Mouse (Mus musculus): ENCODE data around the gene Camk1d. TPM values are rescaled to one million over a fixed set of nuclear protein-coding genes. Genes with fewer than 3 reads are reported as not detected.

Camk1d gene
- polyA plus RNA-seq, 1 experiment from 2014 or later: 7.4 TPM

DNA sequence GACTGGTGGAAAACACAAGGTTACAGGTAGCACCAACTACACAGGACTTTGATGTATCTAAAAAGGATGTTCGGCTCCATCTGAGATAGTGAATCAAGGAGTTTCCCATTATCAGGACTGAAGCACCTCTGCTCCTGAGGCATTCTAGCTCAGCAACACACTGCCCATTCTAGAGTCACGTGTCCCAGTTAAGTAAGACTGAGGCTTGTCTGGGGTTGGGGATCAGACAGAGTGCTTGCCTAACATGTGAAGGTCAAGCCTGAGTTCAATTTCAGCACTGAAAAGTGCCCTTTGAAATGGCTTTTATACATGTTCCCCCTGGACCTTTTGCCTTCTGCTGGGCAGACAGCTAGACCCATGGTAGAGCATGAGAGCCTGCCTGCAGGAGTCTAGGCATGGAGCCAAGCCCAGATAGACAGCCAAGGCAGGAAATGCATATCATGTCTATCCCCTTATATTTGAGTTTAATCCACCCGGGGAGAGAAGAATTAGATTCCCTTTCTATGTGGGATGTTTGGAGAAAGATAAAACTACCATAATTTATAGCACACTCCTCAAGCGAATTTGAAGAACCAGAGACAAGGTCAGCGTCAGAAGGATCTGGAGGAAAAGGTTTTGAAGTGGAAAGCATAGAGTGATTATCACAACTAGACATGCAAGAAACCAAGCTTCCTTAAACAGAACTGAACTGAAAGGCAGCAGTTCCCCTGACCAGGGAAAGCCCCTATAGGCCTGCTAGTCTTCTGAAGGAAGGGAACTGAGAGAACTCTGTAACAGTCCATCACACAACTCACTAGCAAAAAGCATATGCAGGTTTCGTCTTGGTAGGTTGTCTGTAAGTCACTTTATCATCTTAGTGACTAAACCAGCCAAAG, 296.9 kb downstream of the Camk1d start:
- ATAC-seq: no peak
- no peak overlapping the region for H3K4me3 ChIP-seq (ENCODE audit: low read length)
- no peaks in the 10 kb centered on the region for H3K36me3 ChIP-seq (ENCODE audit: control insufficient read depth, insufficient read depth, low read length)
- H3K9me3 ChIP-seq (ENCODE audit: control insufficient read depth, low read length): no peaks in the 10 kb centered on the region
- H3K27me3 ChIP-seq (replicated peaks; ENCODE audit: control insufficient read depth, insufficient read depth, low read length): no peaks in the 10 kb centered on the region
- no peak overlapping the region for H3K27ac ChIP-seq (ENCODE audit: low read depth, low read length)
- H3K9ac ChIP-seq (ENCODE audit: low read depth, low read length): no peak overlapping the region
- WGBS: 78% methylated on average over 6 of the region's 6 CpGs
- no peaks in the 10 kb centered on the region for H3K4me1 ChIP-seq (ENCODE audit: control insufficient read depth, insufficient read depth, low read depth, low read length)
- H3K4me2 ChIP-seq (ENCODE audit: low read length): no peak overlapping the region

GRCm38 (mm10) chr2:5411774-5412173, 302.5 kb downstream of the Camk1d start:
- no peak for ATAC-seq
- no peak overlapping the region for H3K4me2 ChIP-seq (ENCODE audit: low read length)
- H3K27ac ChIP-seq (ENCODE audit: low read depth, low read length): no peak overlapping the region; the same call in 1 of the 2 replicates
- whole genome bisulfite sequencing: 59% methylated on average over 2 of the region's 2 CpGs
- H3K9ac ChIP-seq (ENCODE audit: low read depth, low read length): no peak overlapping the region
- no peaks in the 10 kb centered on the region for H3K4me1 ChIP-seq (ENCODE audit: control insufficient read depth, insufficient read depth, low read depth, low read length)
- no peak overlapping the region for H3K4me3 ChIP-seq (ENCODE audit: low read length)
- no peaks in the 10 kb centered on the region for H3K9me3 ChIP-seq (ENCODE audit: control insufficient read depth, low read length)
- H3K36me3 ChIP-seq (ENCODE audit: control insufficient read depth, insufficient read depth, low read length): no peaks in the 10 kb centered on the region
- no peaks in the 10 kb centered on the region for H3K27me3 ChIP-seq (replicated peaks; ENCODE audit: control insufficient read depth, insufficient read depth, low read length)

DNA sequence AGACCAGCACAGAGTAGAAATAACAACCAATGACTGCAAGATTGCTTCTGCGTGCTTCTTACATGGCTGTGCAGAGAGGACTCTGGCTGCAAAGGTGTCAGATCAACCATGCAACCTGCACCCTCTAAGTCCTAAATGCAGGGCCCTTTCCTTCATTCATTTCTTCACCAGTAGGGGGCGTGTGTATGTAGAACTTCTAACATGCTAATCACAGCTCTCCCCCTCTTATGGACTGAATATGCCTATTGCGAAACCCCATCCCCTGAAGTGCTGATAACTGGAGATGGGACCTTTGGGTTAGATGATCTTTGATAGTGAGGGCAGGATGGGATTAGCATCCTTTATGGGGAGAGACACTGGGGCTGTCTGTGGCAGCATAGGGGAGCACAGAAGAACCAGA, 310.5 kb downstream of the Camk1d start:
- H3K4me2 ChIP-seq (ENCODE audit: low read length): no peak overlapping the region
- no peak overlapping the region for H3K9ac ChIP-seq (ENCODE audit: low read depth, low read length)
- H3K27me3 ChIP-seq (replicated peaks; ENCODE audit: control insufficient read depth, insufficient read depth, low read length): no peaks in the 10 kb centered on the region
- no peak overlapping the region for H3K4me3 ChIP-seq (ENCODE audit: low read length)
- ATAC-seq: peak; percentile 20; the same call in 1 of the 2 replicates
- WGBS: 62% methylated on average over 3 of the region's 3 CpGs
- H3K36me3 ChIP-seq (ENCODE audit: control insufficient read depth, insufficient read depth, low read length): no peaks in the 10 kb centered on the region
- no peaks in the 10 kb centered on the region for H3K4me1 ChIP-seq (ENCODE audit: control insufficient read depth, insufficient read depth, low read depth, low read length)
- H3K9me3 ChIP-seq (ENCODE audit: control insufficient read depth, low read length): no peaks in the 10 kb centered on the region
- H3K27ac ChIP-seq (ENCODE audit: low read depth, low read length): no peak overlapping the region

DNA sequence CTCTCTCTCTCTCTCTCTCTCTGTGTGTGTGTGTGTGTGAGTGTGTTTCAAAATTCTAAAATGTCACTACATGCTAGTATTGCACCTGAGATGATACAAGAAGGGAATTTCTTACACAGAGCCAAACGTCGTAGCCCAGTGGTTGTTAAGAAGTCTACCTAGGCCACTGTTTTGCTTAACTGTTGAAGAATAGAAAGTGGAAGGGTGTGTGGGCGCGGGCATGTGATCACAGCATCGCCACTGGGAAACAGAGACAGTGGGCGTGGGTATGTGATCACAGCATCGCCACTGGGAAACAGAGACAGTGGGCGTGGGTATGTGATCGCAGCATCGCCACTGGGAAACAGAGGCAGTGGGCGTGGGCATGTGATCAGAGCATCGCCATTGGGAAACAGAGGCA, 312.3 kb downstream of the Camk1d start:
- Histone ChIP-seq H3K9me3 (ENCODE audit: control insufficient read depth, low read length) (no peaks in the 10 kb centered on the region), H3K4me3 (ENCODE audit: low read length) (no peak overlapping the region), H3K36me3 (ENCODE audit: control insufficient read depth, insufficient read depth, low read length) (no peaks in the 10 kb centered on the region), H3K27ac (ENCODE audit: low read depth, low read length) (no peak overlapping the region), H3K27me3 (replicated peaks; ENCODE audit: control insufficient read depth, insufficient read depth, low read length) (no peaks in the 10 kb centered on the region), H3K4me2 (ENCODE audit: low read length) (no peak overlapping the region), H3K4me1 (ENCODE audit: control insufficient read depth, insufficient read depth, low read depth, low read length) (peaks cover 2% of the 10 kb centered on the region), H3K9ac (ENCODE audit: low read depth, low read length) (no peak overlapping the region)
- ATAC-seq: no peak
- 92% methylated on average over 12 of the region's 12 CpGs for WGBS

GRCm38 (mm10) chr2:5398505-5398904, 315.8 kb downstream of the Camk1d start:
- ATAC-seq: no peak
- H3K4me1 ChIP-seq (ENCODE audit: control insufficient read depth, insufficient read depth, low read depth, low read length): peaks cover 2% of the 10 kb centered on the region
- no peaks in the 10 kb centered on the region for H3K36me3 ChIP-seq (ENCODE audit: control insufficient read depth, insufficient read depth, low read length)
- no peaks in the 10 kb centered on the region for H3K9me3 ChIP-seq (ENCODE audit: control insufficient read depth, low read length)
- H3K4me3 ChIP-seq (ENCODE audit: low read length): no peak overlapping the region
- no peak overlapping the region for H3K4me2 ChIP-seq (ENCODE audit: low read length)
- no peak overlapping the region for H3K9ac ChIP-seq (ENCODE audit: low read depth, low read length)
- H3K27me3 ChIP-seq (replicated peaks; ENCODE audit: control insufficient read depth, insufficient read depth, low read length): no peaks in the 10 kb centered on the region
- H3K27ac ChIP-seq (ENCODE audit: low read depth, low read length): no peak overlapping the region
- WGBS: 60% methylated on average over 9 of the region's 9 CpGs

DNA sequence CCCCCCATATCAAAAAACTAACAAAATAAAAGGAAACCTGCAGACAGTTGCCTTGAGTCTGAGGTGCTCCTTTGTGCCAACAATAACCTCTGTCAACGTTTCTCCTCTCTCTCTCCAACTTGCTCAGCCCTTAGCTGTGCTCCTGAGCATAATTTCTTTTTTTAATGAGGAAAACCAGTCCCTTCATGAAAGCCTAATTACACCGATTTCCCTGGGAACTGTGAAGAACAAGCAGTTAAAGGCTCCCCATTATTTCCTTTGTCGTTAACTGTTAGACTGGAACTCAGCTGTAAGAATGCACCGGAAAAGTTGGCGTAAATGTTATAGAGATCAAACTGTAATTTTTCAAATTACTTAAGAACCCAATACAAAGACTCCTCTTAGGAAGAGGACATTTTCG, 316.3 kb downstream of the Camk1d start:
- WGBS: 40% methylated on average over 6 of the region's 6 CpGs
- H3K27ac ChIP-seq (ENCODE audit: low read depth, low read length): no peak overlapping the region
- ATAC-seq: peak; percentile 70

DNA sequence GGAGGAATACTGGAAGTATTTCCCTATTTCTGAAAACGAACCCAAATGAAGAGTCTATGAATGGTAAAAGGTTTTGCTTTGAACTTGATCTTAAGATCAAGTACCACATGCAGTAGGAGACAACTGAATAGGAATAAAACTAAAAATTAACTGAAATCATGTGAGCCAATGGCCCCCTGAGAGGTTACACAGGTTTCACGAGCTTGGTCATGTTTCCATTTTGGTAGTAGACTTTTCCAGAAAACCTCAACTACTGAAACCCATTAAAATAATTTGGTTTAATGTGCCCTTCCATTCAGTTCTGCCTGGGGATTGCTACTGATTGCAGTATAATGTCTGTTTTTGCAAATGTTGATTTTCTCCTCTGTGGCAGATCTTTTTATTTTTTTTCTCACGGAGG, 316.8 kb downstream of the Camk1d start:
- Histone ChIP-seq H3K9ac (ENCODE audit: low read depth, low read length) (no peak overlapping the region), H3K4me1 (ENCODE audit: control insufficient read depth, insufficient read depth, low read depth, low read length) (peaks cover 2% of the 10 kb centered on the region), H3K4me2 (ENCODE audit: low read length) (no peak overlapping the region), H3K27me3 (replicated peaks; ENCODE audit: control insufficient read depth, insufficient read depth, low read length) (no peaks in the 10 kb centered on the region), H3K9me3 (ENCODE audit: control insufficient read depth, low read length) (no peaks in the 10 kb centered on the region), H3K4me3 (ENCODE audit: low read length) (no peak overlapping the region), H3K27ac (ENCODE audit: low read depth, low read length) (no peak overlapping the region), H3K36me3 (ENCODE audit: control insufficient read depth, insufficient read depth, low read length) (no peaks in the 10 kb centered on the region)
- no peak for ATAC-seq
- WGBS: 57% methylated on average over 3 of the region's 3 CpGs

More for the DNA sequence above, 316.3 kb downstream of the Camk1d start:
- H3K36me3 ChIP-seq (ENCODE audit: control insufficient read depth, insufficient read depth, low read length): no peaks in the 10 kb centered on the region
- H3K27me3 ChIP-seq (replicated peaks; ENCODE audit: control insufficient read depth, insufficient read depth, low read length): no peaks in the 10 kb centered on the region
- H3K4me3 ChIP-seq (ENCODE audit: low read length): no peak overlapping the region
- no peak overlapping the region for H3K4me2 ChIP-seq (ENCODE audit: low read length)
- H3K9ac ChIP-seq (ENCODE audit: low read depth, low read length): no peak overlapping the region
- no peaks in the 10 kb centered on the region for H3K9me3 ChIP-seq (ENCODE audit: control insufficient read depth, low read length)
- H3K4me1 ChIP-seq (ENCODE audit: control insufficient read depth, insufficient read depth, low read depth, low read length): peaks cover 2% of the 10 kb centered on the region

DNA sequence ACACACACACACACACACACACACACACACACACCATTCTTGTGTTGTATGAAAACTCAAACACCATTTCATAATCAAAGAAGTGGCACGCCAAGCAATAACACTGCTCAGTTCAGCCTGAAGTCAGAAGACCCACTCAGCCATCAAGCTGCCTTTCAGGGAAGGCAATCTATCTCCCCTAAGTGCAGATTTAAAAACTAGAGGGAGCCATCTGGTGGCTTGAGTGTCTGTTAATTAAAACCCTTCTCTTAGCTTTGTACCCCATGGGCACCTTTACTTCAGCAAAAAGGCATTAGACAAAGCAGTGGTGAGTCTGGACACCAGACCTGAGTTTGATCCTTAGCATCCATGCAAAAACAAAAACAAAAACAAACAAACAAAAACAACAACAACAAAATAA, 317.9 kb downstream of the Camk1d start:
- H3K27ac ChIP-seq (ENCODE audit: low read depth, low read length): no peak overlapping the region
- peak; percentile 31; the same call in 1 of the 2 replicates for ATAC-seq
- no peak overlapping the region for H3K4me3 ChIP-seq (ENCODE audit: low read length)

DNA sequence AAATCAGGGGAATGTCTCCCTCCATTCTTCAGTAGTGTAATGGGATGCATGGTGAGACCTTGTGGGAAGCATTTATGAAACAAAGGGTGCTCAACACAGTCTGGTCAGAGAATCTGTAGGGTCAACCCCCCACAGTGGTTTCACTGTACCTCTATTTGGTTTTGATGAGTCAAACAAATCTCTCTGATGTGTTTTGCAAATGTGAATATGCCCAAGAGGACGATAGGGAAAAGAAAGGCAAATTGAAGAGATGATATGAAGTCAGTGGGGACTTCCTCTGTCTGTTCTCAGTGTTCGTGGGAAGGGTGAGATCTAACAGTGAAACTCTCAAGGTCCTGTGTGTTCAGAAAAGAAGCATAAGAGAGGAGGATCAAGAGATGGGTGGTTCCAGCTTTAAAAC, 318.4 kb downstream of the Camk1d start:
- Histone ChIP-seq H3K4me2 (ENCODE audit: low read length) (no peak overlapping the region), H3K27me3 (replicated peaks; ENCODE audit: control insufficient read depth, insufficient read depth, low read length) (no peaks in the 10 kb centered on the region), H3K9me3 (ENCODE audit: control insufficient read depth, low read length) (no peaks in the 10 kb centered on the region), H3K36me3 (ENCODE audit: control insufficient read depth, insufficient read depth, low read length) (no peaks in the 10 kb centered on the region), H3K27ac (ENCODE audit: low read depth, low read length) (no peak overlapping the region), H3K4me3 (ENCODE audit: low read length) (no peak overlapping the region), H3K9ac (ENCODE audit: low read depth, low read length) (no peak overlapping the region), H3K4me1 (ENCODE audit: control insufficient read depth, insufficient read depth, low read depth, low read length) (peaks cover 2% of the 10 kb centered on the region)
- ATAC-seq: no peak
- WGBS: 72% methylated on average over 2 of the region's 2 CpGs

More for the DNA sequence above, 317.9 kb downstream of the Camk1d start:
- Histone ChIP-seq H3K4me1 (ENCODE audit: control insufficient read depth, insufficient read depth, low read depth, low read length) (peaks cover 2% of the 10 kb centered on the region), H3K36me3 (ENCODE audit: control insufficient read depth, insufficient read depth, low read length) (no peaks in the 10 kb centered on the region), H3K4me2 (ENCODE audit: low read length) (no peak overlapping the region), H3K9ac (ENCODE audit: low read depth, low read length) (no peak overlapping the region), H3K9me3 (ENCODE audit: control insufficient read depth, low read length) (no peaks in the 10 kb centered on the region), H3K27me3 (replicated peaks; ENCODE audit: control insufficient read depth, insufficient read depth, low read length) (no peaks in the 10 kb centered on the region)
- 62% methylated on average over 1 of the region's 1 CpGs for WGBS

Measured in hindbrain, embryonic 16.5 days (tissue).